Mouse (Mus musculus) forebrain, embryonic 11.5 days (tissue): ENCODE measurements around the gene Mfsd4a. TPM values are rescaled to one million over a fixed set of nuclear protein-coding genes. Genes with fewer than 3 reads are reported as not detected.

ENCODE experiments used
- ATAC-seq: fragments of 200-750 bp; cut with Nextera tagmentation; replicated peaks from 2 replicates; pipeline ENCODE4 v1.8.0; 2017; ENCODE audit warnings: moderate TSS enrichment; ENCODE audit not compliant: low FRiP score
- DNase-seq: peaks from one replicate; pipeline ENCODE4 v3.0.0-alpha.2; 2017; ENCODE audit warnings: low spot score
- H3K27ac ChIP-seq: fragments of 300-500 bp; sonication (generic); 2 replicates; pipeline ENCODE4 v1.5.1; 2014; ENCODE audit warnings: low read depth, low read length
- H3K27me3 ChIP-seq: fragments of 300-500 bp; sonication (generic); 2 replicates; pipeline ENCODE4 v1.6.1; 2014; ENCODE audit warnings: mild to moderate bottlenecking, low read length, mixed read lengths; ENCODE audit not compliant: control insufficient read depth, insufficient read depth
- H3K36me3 ChIP-seq: fragments of 300-500 bp; sonication (generic); 2 replicates; pipeline ENCODE4 v1.6.1; 2014; ENCODE audit warnings: mild to moderate bottlenecking, low read length, moderate library complexity, mixed read lengths; ENCODE audit not compliant: control insufficient read depth, insufficient read depth
- H3K4me1 ChIP-seq: fragments of 300-500 bp; sonication (generic); replicated peaks from 2 replicates; pipeline ENCODE4 v1.6.1; 2014; ENCODE audit warnings: low read length, mixed read lengths; ENCODE audit not compliant: control insufficient read depth, insufficient read depth
- H3K4me2 ChIP-seq: fragments of 300-500 bp; sonication (generic); 2 replicates; pipeline ENCODE4 v1.6.1; 2014; ENCODE audit warnings: low read depth, mild to moderate bottlenecking, low read length, moderate library complexity, mixed read lengths; ENCODE audit not compliant: severe bottlenecking
- H3K4me3 ChIP-seq: fragments of 300-500 bp; sonication (generic); 2 replicates; pipeline ENCODE4 v1.5.1; 2014; ENCODE audit warnings: low read depth, low read length
- H3K9ac ChIP-seq: fragments of 300-500 bp; sonication (generic); 2 replicates; pipeline ENCODE4 v1.6.1; 2014; ENCODE audit warnings: low read length
- H3K9me3 ChIP-seq: fragments of 300-500 bp; sonication (generic); 2 replicates; pipeline ENCODE4 v1.6.1; 2016; ENCODE audit warnings: low read length, mixed read lengths; ENCODE audit not compliant: control insufficient read depth
- WGBS: fragments of 180-500 bp; shearing (Covaris S2); extraction: QIAGEN DNeasy Blood & Tissue Kit; methylation state at CpG from one replicate; pipeline ENCODE4 v1.1.7; 2014; 5-methylcytosine and 5-hydroxymethylcytosine counted together
- polyA plus RNA-seq: library from polyadenylated mRNA; unstranded; fragments of >200 nt; fragmentation: Nextera tagmentation; extraction: Ambion mirVana; gene quantifications from 2 replicates; pipeline ENCODE4 v1.2.1, GENCODE M21; 2014

The Mfsd4a gene
- polyA plus RNA-seq, 1 experiment from 2014 or later = 13.6 TPM

DNA sequence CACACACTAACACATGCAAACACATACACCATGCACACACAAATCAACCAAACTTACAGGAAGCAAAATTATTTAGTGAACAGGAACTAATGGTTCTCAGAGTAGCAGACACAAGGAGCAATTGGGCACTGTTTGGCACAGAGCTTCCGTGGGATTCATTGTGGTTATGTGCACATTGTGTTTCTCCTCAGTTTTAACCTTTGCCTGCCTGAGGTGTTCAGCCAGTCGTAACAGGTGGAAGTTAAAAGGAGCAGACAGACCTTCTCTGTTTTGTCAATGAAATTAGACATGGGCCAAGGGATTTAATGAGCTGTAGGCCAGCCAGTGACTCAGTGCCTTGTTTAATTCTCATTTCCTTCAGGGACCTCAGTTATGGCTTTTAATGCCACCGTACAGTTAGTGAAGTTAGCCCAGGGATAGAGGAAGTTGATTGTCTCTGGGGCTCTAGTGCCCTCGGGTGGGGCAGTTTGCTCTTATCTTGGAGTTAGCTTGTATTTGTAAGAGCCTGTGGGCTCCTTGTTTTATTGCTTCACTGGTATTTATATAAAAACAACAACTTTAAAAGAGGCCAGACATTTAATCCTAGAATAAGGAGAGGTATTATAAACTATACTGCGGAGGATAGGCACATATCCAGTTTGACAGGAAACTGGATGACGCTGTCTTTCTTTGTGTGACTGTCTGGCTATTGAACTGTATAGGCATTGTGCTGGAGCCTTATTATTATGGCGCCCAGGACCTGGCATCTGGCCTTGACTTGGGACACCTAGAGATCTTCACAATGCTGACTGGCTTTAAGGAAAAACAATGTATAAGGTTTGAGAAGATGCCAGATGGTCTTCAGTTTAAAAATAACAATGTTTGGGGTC lies 17.6 kb upstream of the Mfsd4a start:
- Histone ChIP-seq H3K36me3 (no peaks in the 10 kb centered on the region), H3K27ac (no peak overlapping the region), H3K4me1 (no peaks in the 10 kb centered on the region), H3K9me3 (no peaks in the 10 kb centered on the region), H3K4me2 (no peak overlapping the region), H3K4me3 (no peak overlapping the region), H3K9ac (no peak overlapping the region), H3K27me3 (no peaks in the 10 kb centered on the region)
- WGBS = 74% methylated on average over 7 of the region's 7 CpGs
- ATAC-seq (no peak), DNase-seq (no peak)

DNA sequence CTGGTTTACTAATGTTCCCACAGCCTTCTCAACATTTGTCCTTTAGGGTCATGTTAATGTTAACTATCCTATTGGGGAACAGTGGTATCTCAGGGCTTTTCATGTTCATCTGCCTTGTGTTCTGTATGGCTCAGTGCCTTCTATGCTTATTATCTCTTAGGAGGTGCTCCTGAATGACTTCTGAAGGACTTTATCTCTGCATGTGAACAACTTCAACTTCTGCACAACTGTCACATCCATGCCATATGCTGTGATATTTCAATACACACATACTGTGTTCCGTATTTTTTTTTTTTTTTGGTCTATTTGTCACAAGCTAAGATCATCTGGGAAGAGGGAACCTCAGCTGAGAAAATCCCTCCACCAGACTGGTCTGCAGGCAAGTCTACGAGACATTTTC lies 10.6 kb upstream of the Mfsd4a start:
- Histone ChIP-seq H3K9ac (no peak overlapping the region), H3K4me2 (no peak overlapping the region), H3K9me3 (no peaks in the 10 kb centered on the region), H3K4me1 (no peaks in the 10 kb centered on the region), H3K36me3 (no peaks in the 10 kb centered on the region), H3K27me3 (no peaks in the 10 kb centered on the region), H3K4me3 (no peak overlapping the region), H3K27ac (no peak overlapping the region)
- WGBS = 89% methylated on average over 2 of the region's 2 CpGs
- ATAC-seq (no peak), DNase-seq (no peak)

DNA sequence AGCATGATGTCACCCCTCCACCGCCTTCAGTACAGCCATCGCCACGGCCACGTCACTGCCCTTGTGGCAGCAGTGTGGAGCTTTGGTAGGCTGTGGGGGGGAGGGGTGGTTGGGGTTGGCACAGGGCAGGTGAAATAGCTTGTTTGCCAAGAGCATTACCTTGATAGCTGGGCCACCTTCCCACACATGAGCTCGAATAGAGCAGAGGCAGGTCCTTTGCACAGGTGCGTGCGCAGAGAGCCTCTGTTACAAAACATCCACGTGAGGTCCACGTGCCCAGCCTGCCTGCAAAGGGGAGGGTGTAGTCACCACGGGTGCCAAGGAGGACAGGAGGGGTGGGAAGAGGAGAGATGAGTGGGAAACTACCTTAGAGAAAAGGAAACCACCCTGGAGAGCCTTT lies 7.7 kb upstream of the Mfsd4a start:
- ATAC-seq (no peak), DNase-seq (no peak)
- no peaks in the 10 kb centered on the region for H3K36me3 ChIP-seq
- H3K9me3 ChIP-seq = no peaks in the 10 kb centered on the region
- H3K27ac ChIP-seq = no peak overlapping the region
- H3K9ac ChIP-seq = no peak overlapping the region
- H3K4me3 ChIP-seq = no peak overlapping the region
- 93% methylated on average over 10 of the region's 10 CpGs for WGBS
- H3K4me1 ChIP-seq = no peaks in the 10 kb centered on the region
- H3K4me2 ChIP-seq = no peak overlapping the region
- no peaks in the 10 kb centered on the region for H3K27me3 ChIP-seq

DNA sequence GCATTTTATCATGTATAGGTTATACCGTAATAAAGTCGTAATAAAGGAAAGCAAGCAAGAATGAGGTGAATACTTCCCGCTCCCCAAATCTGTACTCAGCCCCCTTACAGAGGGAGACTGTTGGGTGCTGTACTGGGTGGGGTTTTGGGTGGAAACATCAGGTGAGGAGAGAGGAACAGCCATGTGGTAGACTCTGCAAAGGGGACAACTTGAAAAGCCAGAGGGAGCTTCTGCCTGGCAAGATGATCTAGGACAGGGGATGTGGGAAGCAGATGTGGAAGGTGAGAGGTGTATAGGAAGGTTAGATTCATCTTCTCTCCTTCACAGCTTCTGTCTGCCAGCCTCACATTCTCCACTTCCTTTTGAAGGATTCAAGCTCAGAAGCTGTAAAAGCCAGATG lies 2.8 kb upstream of the Mfsd4a start:
- no peaks in the 10 kb centered on the region for H3K36me3 ChIP-seq
- ATAC-seq (no peak), DNase-seq (no peak)
- peaks cover 22% of the 10 kb centered on the region for H3K27me3 ChIP-seq
- no peak overlapping the region for H3K4me2 ChIP-seq
- no peak overlapping the region for H3K27ac ChIP-seq
- peaks cover 6% of the 10 kb centered on the region; the same call in 1 of the 2 replicates for H3K4me1 ChIP-seq
- no peak overlapping the region for H3K9ac ChIP-seq
- H3K4me3 ChIP-seq = no peak overlapping the region
- WGBS = 92% methylated on average over 3 of the region's 3 CpGs
- no peaks in the 10 kb centered on the region for H3K9me3 ChIP-seq

DNA sequence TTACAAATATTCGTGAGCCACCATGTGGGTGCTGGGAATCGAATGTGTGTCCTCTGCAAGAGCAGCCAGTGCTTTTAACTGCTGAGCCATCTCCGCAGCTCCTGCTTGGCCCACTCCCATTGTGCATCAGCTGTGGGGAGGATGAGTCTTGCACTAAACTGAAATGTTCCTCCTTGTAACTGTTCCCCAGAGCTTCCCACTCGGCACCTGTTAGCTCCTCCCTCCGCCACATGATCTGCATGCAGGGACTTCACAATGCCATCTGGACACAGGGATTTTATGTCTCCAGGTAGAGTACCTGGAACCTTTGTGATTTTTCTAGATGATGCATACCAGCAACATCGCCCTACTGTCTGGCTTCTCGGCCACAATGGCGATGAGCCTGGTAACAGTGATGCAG lies 1.6 kb upstream of the Mfsd4a start:
- WGBS = 87% methylated on average over 8 of the region's 8 CpGs

DNA sequence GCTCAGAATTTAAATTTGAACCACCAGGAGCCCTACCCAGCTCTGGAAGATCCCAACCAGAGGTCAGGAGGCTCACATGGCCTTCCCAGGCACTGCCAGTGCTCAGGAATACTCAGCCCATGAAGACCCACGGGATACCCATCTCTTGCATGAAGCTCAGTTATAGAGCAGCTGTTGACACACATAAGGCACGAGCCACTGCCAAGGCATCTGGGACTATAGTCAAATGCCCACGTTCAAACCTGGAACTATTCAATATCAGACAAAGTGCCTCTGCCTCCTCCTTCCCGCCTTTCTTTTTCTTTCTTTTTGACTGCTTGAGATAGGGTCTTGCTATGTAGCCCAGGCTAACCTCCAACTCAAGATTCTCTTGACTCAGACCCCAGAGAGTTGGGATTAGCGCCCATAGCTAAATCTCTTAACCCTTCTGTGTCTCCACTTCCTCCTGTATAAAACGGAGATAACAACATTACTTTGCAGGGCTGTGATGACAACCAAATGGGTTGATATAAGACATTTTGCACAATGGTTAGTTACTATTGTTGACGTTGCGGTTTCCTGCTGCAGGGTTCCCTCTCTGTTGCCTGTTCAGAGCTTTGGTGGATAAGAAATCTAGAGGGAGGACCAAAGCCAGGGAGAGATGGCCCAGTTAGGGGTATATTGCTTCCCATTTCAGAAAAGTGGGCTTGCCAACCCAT lies 2.2 kb downstream of the Mfsd4a start:
- no peak for ATAC-seq

More for the DNA sequence above, 1.6 kb upstream of the Mfsd4a start:
- H3K9me3 ChIP-seq = no peaks in the 10 kb centered on the region
- no peak overlapping the region for H3K4me3 ChIP-seq
- no peaks in the 10 kb centered on the region for H3K36me3 ChIP-seq
- DNase-seq (no peak), ATAC-seq (no peak)
- H3K4me1 ChIP-seq = peaks cover 6% of the 10 kb centered on the region; the same call in 1 of the 2 replicates
- peaks cover 22% of the 10 kb centered on the region for H3K27me3 ChIP-seq
- H3K4me2 ChIP-seq = no peak overlapping the region
- H3K9ac ChIP-seq = no peak overlapping the region
- no peak overlapping the region for H3K27ac ChIP-seq

DNA sequence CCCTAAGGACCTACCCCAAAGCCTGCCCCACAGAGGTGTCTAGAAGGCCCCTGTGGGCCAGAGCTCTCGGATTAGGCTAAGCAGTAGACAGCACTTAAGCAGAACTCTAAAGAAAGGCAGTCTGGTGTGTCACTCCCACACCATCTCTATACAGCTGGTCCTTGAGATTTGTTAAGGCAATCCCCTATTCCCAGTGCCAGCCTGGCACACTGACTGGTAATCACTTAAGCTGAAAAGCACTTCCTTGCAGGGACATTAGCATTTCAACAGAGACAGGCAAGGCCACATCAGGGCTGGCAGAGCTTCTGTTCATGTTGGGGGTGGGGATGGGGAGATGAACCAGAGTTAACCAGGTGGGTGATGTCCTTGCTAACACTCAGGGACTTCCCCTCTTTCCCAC lies 2.9 kb downstream of the Mfsd4a start:
- H3K4me2 ChIP-seq = no peak overlapping the region
- no peaks in the 10 kb centered on the region for H3K9me3 ChIP-seq
- H3K27ac ChIP-seq = no peak overlapping the region
- H3K4me3 ChIP-seq = no peak overlapping the region
- DNase-seq (no peak), ATAC-seq (no peak)
- H3K4me1 ChIP-seq = peaks cover 6% of the 10 kb centered on the region; the same call in 1 of the 2 replicates
- H3K36me3 ChIP-seq = no peaks in the 10 kb centered on the region
- H3K27me3 ChIP-seq = peaks cover 22% of the 10 kb centered on the region
- whole genome bisulfite sequencing = 56% methylated on average over 1 of the region's 1 CpGs
- H3K9ac ChIP-seq = no peak overlapping the region

More for the DNA sequence above, 2.2 kb downstream of the Mfsd4a start:
- no peaks in the 10 kb centered on the region for H3K36me3 ChIP-seq
- H3K4me3 ChIP-seq = no peak overlapping the region
- H3K27ac ChIP-seq = no peak overlapping the region
- no peak overlapping the region for H3K9ac ChIP-seq
- H3K4me1 ChIP-seq = peaks cover 6% of the 10 kb centered on the region; the same call in 1 of the 2 replicates
- H3K9me3 ChIP-seq = no peaks in the 10 kb centered on the region
- peaks cover 22% of the 10 kb centered on the region for H3K27me3 ChIP-seq
- DNase-seq = no peak
- WGBS = 78% methylated on average over 8 of the region's 8 CpGs
- H3K4me2 ChIP-seq = no peak overlapping the region

DNA sequence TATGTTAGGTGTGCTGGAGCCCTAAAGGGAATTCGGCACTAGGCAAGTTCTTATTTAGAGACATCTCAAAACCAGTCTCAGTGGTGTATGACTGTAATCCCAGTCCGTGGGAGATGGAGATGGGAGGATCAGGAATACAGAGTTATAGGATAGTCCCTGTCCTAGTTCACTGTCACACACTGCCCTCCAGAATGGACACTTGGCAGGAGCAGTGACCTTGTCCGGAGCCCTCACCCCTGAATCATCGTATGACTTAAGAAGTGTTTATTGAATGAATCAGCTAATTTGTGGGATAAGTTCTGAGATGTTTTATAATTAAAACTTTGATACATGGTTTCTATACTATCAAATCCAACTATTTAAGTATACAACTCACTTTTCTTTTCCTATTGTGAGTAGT lies 4.8 kb downstream of the Mfsd4a start:
- DNase-seq (no peak), ATAC-seq (no peak)
- Histone ChIP-seq H3K27ac (no peak overlapping the region), H3K4me1 (peaks cover 6% of the 10 kb centered on the region; the same call in 1 of the 2 replicates), H3K27me3 (peaks cover 12% of the 10 kb centered on the region), H3K4me2 (no peak overlapping the region), H3K36me3 (no peaks in the 10 kb centered on the region), H3K4me3 (no peak overlapping the region), H3K9ac (no peak overlapping the region), H3K9me3 (no peaks in the 10 kb centered on the region)
- WGBS = 86% methylated on average over 4 of the region's 4 CpGs
